Mouse (Mus musculus) T-helper 2 cell (primary cell): ENCODE results near the gene Trmt5.

Experiments
- in situ Hi-C: fragments of 300-600 bp; cut with MboI, MseI; formaldehyde crosslinking; loops from one replicate; pipeline ENCODE4 v1.15.1; 2025; ENCODE audit warnings: high pct_unique_total_duplicates

Gene Trmt5

GRCm38 (mm10) chr12:73269933-73270332 lies 16.6 kb downstream of the Trmt5 start:
- in situ Hi-C loops = no loop called here

GRCm38 (mm10) chr12:73269531-73269930 lies 17.0 kb downstream of the Trmt5 start:
- in situ Hi-C loops = no loop called here

- in situ Hi-C loops = no loop called here
Observed at GRCm38 (mm10) chr12:73268497-73268896, 18.0 kb downstream of the Trmt5 start.

GRCm38 (mm10) chr12:73266597-73266996 lies 19.9 kb downstream of the Trmt5 start:
- in situ Hi-C loops = no loop called here

GRCm38 (mm10) chr12:73265381-73265978 lies 21.0 kb downstream of the Trmt5 start:
- in situ Hi-C loops = no loop called here

- in situ Hi-C loops = no loop called here
Observed at GRCm38 (mm10) chr12:73260339-73260738, 26.2 kb downstream of the Trmt5 start.

- in situ Hi-C loops = no loop called here
Observed at GRCm38 (mm10) chr12:73259269-73259668, 27.2 kb downstream of the Trmt5 start.

- in situ Hi-C loops = no loop called here
Observed at GRCm38 (mm10) chr12:73255006-73255405, 31.5 kb downstream of the Trmt5 start.

GRCm38 (mm10) chr12:73245687-73246086 lies 40.8 kb downstream of the Trmt5 start:
- in situ Hi-C loops = no loop called here

GRCm38 (mm10) chr12:73241960-73242359 lies 44.5 kb downstream of the Trmt5 start:
- in situ Hi-C loops = loop anchor here (5.0 kb wide), 1 partner anchor 100 kb away; no protein-coding TSS in a partner anchor

GRCm38 (mm10) chr12:73232586-73232985 lies 53.9 kb downstream of the Trmt5 start:
- in situ Hi-C loops = no loop called here

GRCm38 (mm10) chr12:73231552-73231951 lies 55.0 kb downstream of the Trmt5 start:
- in situ Hi-C loops = no loop called here

- in situ Hi-C loops = no loop called here
Observed at GRCm38 (mm10) chr12:73230196-73230595, 56.3 kb downstream of the Trmt5 start.
